Mouse (Mus musculus): ENCODE data around the gene Cacna1d. TPM values are rescaled to one million over a fixed set of nuclear protein-coding genes. Genes with fewer than 3 reads are reported as not detected.

Gene Cacna1d
- total and polyA plus RNA-seq, 2 experiments from 2014 or later, result 6.1 to 27.6 TPM

DNA sequence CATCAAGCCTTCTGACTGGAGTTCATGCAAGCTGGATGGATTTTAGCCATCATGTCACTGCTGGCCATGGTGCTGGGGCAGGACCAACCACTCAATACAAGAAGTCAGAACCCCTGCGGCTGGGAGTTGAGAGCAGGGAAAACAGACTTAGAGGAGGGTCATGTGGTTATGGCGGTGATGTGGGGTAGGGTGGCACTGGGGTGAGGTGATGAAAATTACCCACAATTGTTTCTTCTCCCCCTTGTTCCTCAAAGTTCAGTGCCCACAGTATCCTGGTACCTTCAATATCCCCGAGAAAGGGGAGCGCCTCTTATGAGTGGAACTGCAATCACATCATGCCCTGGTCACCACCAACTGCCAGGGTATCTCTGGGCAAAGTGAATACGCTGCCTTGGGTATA, 239.9 kb downstream of the Cacna1d start:
- Histone ChIP-seq H3K4me1 (ENCODE audit: insufficient read depth, low read length) (peaks cover 13% of the 10 kb centered on the region; the same call in 1 of the 2 replicates), H3K4me3 (ENCODE audit: low read length) (no peak overlapping the region), H3K27ac (no peak overlapping the region), H3K27me3 (ENCODE audit: insufficient read depth, low read length) (no peaks in the 10 kb centered on the region), H3K9me3 (ENCODE audit: low read length) (no peaks in the 10 kb centered on the region), H3K4me2 (ENCODE audit: low read depth, low read length) (no peak overlapping the region), H3K9ac (replicated peaks; ENCODE audit: low read length) (no peak overlapping the region), H3K36me3 (ENCODE audit: insufficient read depth, low read length) (no peaks in the 10 kb centered on the region)
- ATAC-seq (no peak), DNase-seq (ENCODE audit: low spot score) (no peak)
- TF ChIP-seq CTCF (IDR thresholded peaks at IDR 0.05; ENCODE audit: low read depth), result no peak
- WGBS, result 93% methylated on average over 5 of the region's 5 CpGs

DNA sequence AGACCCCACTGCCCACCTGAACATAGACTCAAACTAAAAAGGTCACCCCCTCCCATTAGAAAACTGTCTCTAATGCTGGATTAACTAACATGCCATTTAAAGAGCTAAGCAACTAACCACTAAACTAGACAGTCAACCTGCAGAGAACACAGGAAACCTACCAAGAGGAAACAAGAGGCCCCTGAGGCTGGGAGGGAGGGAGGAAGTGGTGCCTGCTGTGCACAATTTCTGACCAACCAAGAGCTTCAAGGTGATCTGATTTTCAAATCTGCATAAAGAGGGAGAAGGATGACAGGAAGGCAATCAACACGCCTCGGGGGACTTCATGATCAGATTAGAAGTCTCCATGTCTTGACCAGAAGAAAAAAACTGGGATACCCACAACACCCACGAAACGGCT, 241.7 kb downstream of the Cacna1d start:
- H3K27ac ChIP-seq, result no peak overlapping the region
- TF ChIP-seq CTCF (IDR thresholded peaks at IDR 0.05; ENCODE audit: low read depth), result no peak
- H3K9me3 ChIP-seq (ENCODE audit: low read length), result no peaks in the 10 kb centered on the region
- H3K4me1 ChIP-seq (ENCODE audit: insufficient read depth, low read length), result 0 out of 2 replicates have a peak, but pooled peaks cover 3% of the 10 kb centered on the region
- no peak overlapping the region for H3K4me2 ChIP-seq (ENCODE audit: low read depth, low read length)
- WGBS, result 91% methylated on average over 4 of the region's 4 CpGs
- no peak for DNase-seq (ENCODE audit: low spot score)
- ATAC-seq, result no peak
- no peak overlapping the region for H3K4me3 ChIP-seq (ENCODE audit: low read length)
- no peaks in the 10 kb centered on the region for H3K36me3 ChIP-seq (ENCODE audit: insufficient read depth, low read length)
- H3K9ac ChIP-seq (replicated peaks; ENCODE audit: low read length), result no peak overlapping the region
- H3K27me3 ChIP-seq (ENCODE audit: insufficient read depth, low read length), result no peaks in the 10 kb centered on the region

DNA sequence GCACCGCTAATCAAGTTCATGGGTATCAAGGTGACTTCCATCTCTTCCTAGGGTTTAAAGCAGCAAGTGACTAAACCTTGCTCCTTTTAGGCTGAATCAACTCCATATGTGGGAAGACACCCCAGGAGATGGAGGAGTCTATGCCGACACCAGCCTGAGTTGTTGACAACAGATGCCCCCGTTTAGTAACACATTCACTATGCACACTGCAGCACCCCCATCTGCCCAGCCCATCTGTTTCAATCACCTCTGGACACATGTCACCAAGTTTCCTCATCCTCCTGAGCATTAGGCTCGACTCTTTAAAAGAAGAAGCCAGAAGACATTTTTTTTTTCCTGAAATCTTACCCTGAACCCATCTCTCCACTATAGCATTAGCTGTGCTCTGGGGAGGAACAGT, 242.4 kb downstream of the Cacna1d start:
- Histone ChIP-seq H3K27me3 (ENCODE audit: insufficient read depth, low read length) (no peaks in the 10 kb centered on the region), H3K4me1 (ENCODE audit: insufficient read depth, low read length) (0 out of 2 replicates have a peak, but pooled peaks cover 3% of the 10 kb centered on the region), H3K27ac (no peak overlapping the region), H3K9ac (replicated peaks; ENCODE audit: low read length) (no peak overlapping the region), H3K9me3 (ENCODE audit: low read length) (no peaks in the 10 kb centered on the region), H3K36me3 (ENCODE audit: insufficient read depth, low read length) (no peaks in the 10 kb centered on the region), H3K4me2 (ENCODE audit: low read depth, low read length) (no peak overlapping the region), H3K4me3 (ENCODE audit: low read length) (no peak overlapping the region)
- DNase-seq (ENCODE audit: low spot score), result no peak
- no peak for ATAC-seq
- TF ChIP-seq CTCF (IDR thresholded peaks at IDR 0.05; ENCODE audit: low read depth), result no peak
- 68% methylated on average over 4 of the region's 4 CpGs for WGBS

DNA sequence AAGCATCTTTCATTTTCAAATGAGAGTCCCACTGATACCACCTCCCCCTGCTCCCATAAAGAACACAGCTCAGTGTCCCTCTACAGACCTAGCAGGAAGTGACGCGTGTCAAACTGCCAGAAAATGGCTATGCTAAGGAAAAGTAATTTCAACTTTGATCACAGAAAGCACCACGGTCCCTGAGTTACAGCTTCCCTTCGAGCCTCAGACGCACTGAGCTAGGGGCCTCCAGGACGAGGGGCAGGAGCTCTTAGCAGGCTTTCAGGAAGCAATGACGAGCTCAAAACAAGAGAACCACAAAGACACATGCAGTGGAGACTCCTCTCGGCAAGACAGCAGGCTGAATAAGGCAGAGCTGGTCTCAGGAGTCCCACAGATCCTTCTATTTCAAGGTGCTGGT, 243.1 kb downstream of the Cacna1d start:
- no peak for ATAC-seq
- H3K4me3 ChIP-seq (ENCODE audit: low read length), result no peak overlapping the region
- H3K4me1 ChIP-seq (ENCODE audit: insufficient read depth, low read length), result 0 out of 2 replicates have a peak, but pooled peaks cover 3% of the 10 kb centered on the region
- H3K27ac ChIP-seq, result no peak overlapping the region
- no peaks in the 10 kb centered on the region for H3K36me3 ChIP-seq (ENCODE audit: insufficient read depth, low read length)
- WGBS, result 61% methylated on average over 8 of the region's 8 CpGs
- H3K4me2 ChIP-seq (ENCODE audit: low read depth, low read length), result no peak overlapping the region
- H3K9me3 ChIP-seq (ENCODE audit: low read length), result no peaks in the 10 kb centered on the region
- no peak for DNase-seq (ENCODE audit: low spot score)
- H3K9ac ChIP-seq (replicated peaks; ENCODE audit: low read length), result no peak overlapping the region
- no peaks in the 10 kb centered on the region for H3K27me3 ChIP-seq (ENCODE audit: insufficient read depth, low read length)
- no peak for TF ChIP-seq CTCF (IDR thresholded peaks at IDR 0.05; ENCODE audit: low read depth)

DNA sequence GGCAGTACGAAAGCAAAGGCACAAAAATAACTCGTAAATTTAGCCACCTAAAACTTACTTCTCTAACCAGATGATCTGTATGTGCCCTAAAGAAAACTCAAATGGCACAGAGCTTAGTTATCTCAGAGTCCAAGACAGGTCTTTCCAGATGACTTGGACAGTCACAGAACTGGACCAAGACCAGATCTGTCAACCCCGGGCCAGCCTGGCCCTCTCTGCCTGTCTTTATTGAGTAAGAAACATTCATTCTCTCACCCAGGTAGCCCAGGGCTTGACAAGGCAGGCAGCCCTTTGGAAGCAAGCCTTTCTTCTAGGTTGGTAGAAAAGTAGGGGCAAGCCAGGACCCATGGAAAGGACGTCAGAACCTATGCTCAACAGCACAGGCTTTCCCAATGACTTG, 243.6 kb downstream of the Cacna1d start:
- no peak overlapping the region for H3K4me3 ChIP-seq (ENCODE audit: low read length)
- WGBS, result 91% methylated on average over 4 of the region's 4 CpGs
- 0 out of 2 replicates have a peak, but pooled peaks cover 3% of the 10 kb centered on the region for H3K4me1 ChIP-seq (ENCODE audit: insufficient read depth, low read length)
- no peaks in the 10 kb centered on the region for H3K9me3 ChIP-seq (ENCODE audit: low read length)
- H3K9ac ChIP-seq (replicated peaks; ENCODE audit: low read length), result no peak overlapping the region
- ATAC-seq, result no peak
- no peak for TF ChIP-seq CTCF (IDR thresholded peaks at IDR 0.05; ENCODE audit: low read depth)
- no peaks in the 10 kb centered on the region for H3K36me3 ChIP-seq (ENCODE audit: insufficient read depth, low read length)
- no peak for DNase-seq (ENCODE audit: low spot score)
- H3K4me2 ChIP-seq (ENCODE audit: low read depth, low read length), result no peak overlapping the region
- H3K27ac ChIP-seq, result no peak overlapping the region
- no peaks in the 10 kb centered on the region for H3K27me3 ChIP-seq (ENCODE audit: insufficient read depth, low read length)

DNA sequence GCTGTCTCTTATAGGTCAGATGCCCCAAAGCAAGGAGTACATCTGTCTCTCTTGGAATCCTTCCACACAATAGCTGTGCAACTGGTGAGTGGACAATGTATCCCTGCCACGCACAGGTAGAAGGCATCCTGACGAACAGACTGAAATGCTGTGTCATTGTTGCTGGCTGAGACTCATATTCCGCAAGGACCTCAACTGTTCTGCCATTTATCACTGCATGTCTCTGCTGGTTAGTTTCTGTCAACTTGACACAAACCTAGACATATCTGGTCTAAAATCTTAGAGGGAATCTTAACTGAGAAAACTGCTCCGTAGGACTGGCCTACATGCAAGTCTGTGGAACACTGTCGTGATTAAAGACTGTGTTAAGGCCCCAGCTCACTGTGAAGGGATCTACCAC, 246.5 kb downstream of the Cacna1d start:
- H3K27ac ChIP-seq, result no peak overlapping the region
- ATAC-seq (no peak), DNase-seq (ENCODE audit: low spot score) (no peak)
- no peak overlapping the region for H3K9ac ChIP-seq (replicated peaks; ENCODE audit: low read length)
- TF ChIP-seq CTCF (IDR thresholded peaks at IDR 0.05; ENCODE audit: low read depth), result no peak
- no peak overlapping the region for H3K4me2 ChIP-seq (ENCODE audit: low read depth, low read length)
- H3K4me1 ChIP-seq (ENCODE audit: insufficient read depth, low read length), result 0 out of 2 replicates have a peak, but pooled peaks cover 3% of the 10 kb centered on the region
- H3K27me3 ChIP-seq (ENCODE audit: insufficient read depth, low read length), result no peaks in the 10 kb centered on the region
- 86% methylated on average over 5 of the region's 5 CpGs for WGBS
- H3K9me3 ChIP-seq (ENCODE audit: low read length), result no peaks in the 10 kb centered on the region
- H3K36me3 ChIP-seq (ENCODE audit: insufficient read depth, low read length), result no peaks in the 10 kb centered on the region
- H3K4me3 ChIP-seq (ENCODE audit: low read length), result no peak overlapping the region

DNA sequence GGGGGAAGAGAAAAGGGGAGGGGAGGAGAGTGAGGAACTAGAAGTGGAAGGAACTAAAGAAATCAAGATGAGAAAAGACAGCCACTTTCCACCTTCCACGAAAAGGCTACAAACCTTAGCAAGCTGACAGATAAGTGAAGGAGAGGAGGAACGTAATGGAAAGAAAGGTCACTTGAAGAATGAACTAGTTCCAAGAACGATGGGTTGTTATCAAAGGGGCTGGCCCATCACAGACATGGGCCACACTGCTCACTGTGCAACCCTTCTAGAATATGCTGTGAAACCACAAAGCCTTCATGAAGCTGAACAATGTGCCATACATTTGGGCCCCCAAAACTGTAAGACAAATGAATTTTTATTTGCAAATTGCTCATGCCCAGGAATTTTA, 248.4 kb downstream of the Cacna1d start:
- no peak overlapping the region for H3K4me3 ChIP-seq (ENCODE audit: low read length)
- H3K36me3 ChIP-seq (ENCODE audit: insufficient read depth, low read length), result no peaks in the 10 kb centered on the region
- no peak overlapping the region for H3K4me2 ChIP-seq (ENCODE audit: low read depth, low read length)
- ATAC-seq (no peak), DNase-seq (ENCODE audit: low spot score) (no peak)
- no peak overlapping the region for H3K27ac ChIP-seq
- no peaks in the 10 kb centered on the region for H3K4me1 ChIP-seq (ENCODE audit: insufficient read depth, low read length)
- 83% methylated on average over 3 of the region's 3 CpGs for WGBS
- H3K27me3 ChIP-seq (ENCODE audit: insufficient read depth, low read length), result no peaks in the 10 kb centered on the region
- no peak overlapping the region for H3K9ac ChIP-seq (replicated peaks; ENCODE audit: low read length)
- no peak for TF ChIP-seq CTCF (IDR thresholded peaks at IDR 0.05; ENCODE audit: low read depth)
- H3K9me3 ChIP-seq (ENCODE audit: low read length), result no peaks in the 10 kb centered on the region

All from hindbrain, postnatal 0 days (tissue).